Mouse (Mus musculus): Measurements from ENCODE around the gene Plcb4.
A peak's percentile ranks its signal among the peaks of the same experiment; 100 is the strongest.
"Not testable (repeated sequence)": the region's sequence is repeated elsewhere in the genome, so short reads cannot be mapped to it uniquely, and the experiment has no call there.

Plcb4 gene

GRCm38 (mm10) chr2:135673649-135674048 lies 14.8 kb downstream of the Plcb4 start:
- DNase-seq (ENCODE audit: low spot score in 2 of 2): no peak

- DNase-seq (ENCODE audit: low spot score in 2 of 2): no peak
These were observed 16.5 kb downstream of the Plcb4 start for GRCm38 (mm10) chr2:135675284-135675683.

- DNase-seq (ENCODE audit: low spot score in 2 of 2): no peak
These were observed 18.2 kb downstream of the Plcb4 start for GRCm38 (mm10) chr2:135676978-135677501.

- no peak for DNase-seq (ENCODE audit: low spot score in 2 of 2)
These were observed 18.8 kb downstream of the Plcb4 start for GRCm38 (mm10) chr2:135677601-135678000.

GRCm38 (mm10) chr2:135680001-135680400 lies 21.2 kb downstream of the Plcb4 start:
- no peak for DNase-seq (ENCODE audit: low spot score in 2 of 2)

- DNase-seq (ENCODE audit: low spot score in 2 of 2): no peak
These were observed 21.8 kb downstream of the Plcb4 start for GRCm38 (mm10) chr2:135680406-135681134.

GRCm38 (mm10) chr2:135683684-135684440 lies 25.1 kb downstream of the Plcb4 start:
- no peak for DNase-seq (ENCODE audit: low spot score in 2 of 2)

- no peak for DNase-seq (ENCODE audit: low spot score in 2 of 2)
These were observed 27.9 kb downstream of the Plcb4 start for GRCm38 (mm10) chr2:135686692-135687091.

- no peak for DNase-seq (ENCODE audit: low spot score in 2 of 2)
These were observed 28.8 kb downstream of the Plcb4 start for GRCm38 (mm10) chr2:135687585-135687984.

- no peak for DNase-seq (ENCODE audit: low spot score in 2 of 2)
These were observed 34.0 kb downstream of the Plcb4 start for GRCm38 (mm10) chr2:135692568-135693488.

- no peak for DNase-seq (ENCODE audit: low spot score in 2 of 2)
These were observed 42.0 kb downstream of the Plcb4 start for GRCm38 (mm10) chr2:135700686-135701413.

- DNase-seq (ENCODE audit: low spot score in 2 of 2): no peak
These were observed 45.9 kb downstream of the Plcb4 start for GRCm38 (mm10) chr2:135704673-135705072.

GRCm38 (mm10) chr2:135707305-135707704 lies 48.5 kb downstream of the Plcb4 start:
- DNase-seq (ENCODE audit: low spot score in 2 of 2): no peak

- DNase-seq (ENCODE audit: low spot score in 2 of 2): no peak
These were observed 49.6 kb downstream of the Plcb4 start for GRCm38 (mm10) chr2:135708386-135708785.

GRCm38 (mm10) chr2:135708796-135709195 lies 50.0 kb downstream of the Plcb4 start:
- no peak for DNase-seq (ENCODE audit: low spot score in 2 of 2)

- not testable (repeated sequence) for DNase-seq (ENCODE audit: low spot score in 2 of 2)
These were observed 50.9 kb downstream of the Plcb4 start for GRCm38 (mm10) chr2:135709736-135710135.

- no peak for DNase-seq (ENCODE audit: low spot score in 2 of 2)
These were observed 52.5 kb downstream of the Plcb4 start for GRCm38 (mm10) chr2:135711049-135711924.

- DNase-seq (ENCODE audit: low spot score in 2 of 2): peak; percentile 48 to 67
These were observed 53.1 kb downstream of the Plcb4 start for GRCm38 (mm10) chr2:135711925-135712288.

GRCm38 (mm10) chr2:135712331-135712730 lies 53.5 kb downstream of the Plcb4 start:
- DNase-seq (ENCODE audit: low spot score in 2 of 2): no peak

GRCm38 (mm10) chr2:135712921-135713320 lies 54.1 kb downstream of the Plcb4 start:
- no peak for DNase-seq (ENCODE audit: low spot score in 2 of 2)
